Mouse (Mus musculus): ENCODE data around the gene Tomt.

Gene Tomt

GRCm38 (mm10) chr7:101901969-101902368 lies 4.2 kb downstream of the Tomt start:
- no peak for DNase-seq (ENCODE audit: low spot score)

DNA sequence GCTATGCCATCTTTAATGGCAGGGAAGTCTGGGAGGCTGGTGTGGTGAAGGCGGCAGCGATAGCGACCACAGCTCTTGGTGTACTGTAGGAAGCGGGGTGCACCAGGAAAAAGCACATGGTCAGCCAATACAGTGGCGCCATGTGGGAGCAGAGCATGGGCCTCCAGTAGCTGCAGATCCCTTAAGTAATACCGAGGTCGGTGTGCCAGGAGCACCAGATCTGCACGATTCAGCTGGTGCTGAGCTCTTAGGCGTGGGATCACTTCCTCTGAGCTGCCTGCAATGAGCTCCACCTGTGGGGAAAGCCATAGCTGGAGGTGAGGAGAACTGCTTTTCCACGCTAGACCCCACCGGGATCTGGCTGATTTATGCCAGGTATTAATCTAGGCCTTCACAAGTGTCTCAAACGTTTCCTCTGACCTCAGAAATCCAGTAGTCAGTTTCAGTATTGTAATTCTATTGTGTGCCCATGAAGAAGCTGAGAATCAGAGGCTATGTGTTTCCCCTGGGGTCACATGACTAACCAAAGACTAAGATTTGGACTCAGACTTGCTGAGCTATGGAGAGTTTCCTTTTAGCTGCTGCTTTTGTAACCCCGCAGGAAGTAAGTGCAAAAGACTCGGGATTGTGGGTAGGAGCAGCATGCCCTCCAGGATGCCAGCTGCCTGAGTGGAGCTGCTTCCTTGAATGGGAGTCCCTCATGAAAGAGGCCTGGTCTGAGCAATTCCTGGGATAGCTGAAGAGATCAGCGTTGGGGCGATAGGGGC lies 5.6 kb downstream of the Tomt start:
- no peak for DNase-seq (ENCODE audit: low spot score)

DNA sequence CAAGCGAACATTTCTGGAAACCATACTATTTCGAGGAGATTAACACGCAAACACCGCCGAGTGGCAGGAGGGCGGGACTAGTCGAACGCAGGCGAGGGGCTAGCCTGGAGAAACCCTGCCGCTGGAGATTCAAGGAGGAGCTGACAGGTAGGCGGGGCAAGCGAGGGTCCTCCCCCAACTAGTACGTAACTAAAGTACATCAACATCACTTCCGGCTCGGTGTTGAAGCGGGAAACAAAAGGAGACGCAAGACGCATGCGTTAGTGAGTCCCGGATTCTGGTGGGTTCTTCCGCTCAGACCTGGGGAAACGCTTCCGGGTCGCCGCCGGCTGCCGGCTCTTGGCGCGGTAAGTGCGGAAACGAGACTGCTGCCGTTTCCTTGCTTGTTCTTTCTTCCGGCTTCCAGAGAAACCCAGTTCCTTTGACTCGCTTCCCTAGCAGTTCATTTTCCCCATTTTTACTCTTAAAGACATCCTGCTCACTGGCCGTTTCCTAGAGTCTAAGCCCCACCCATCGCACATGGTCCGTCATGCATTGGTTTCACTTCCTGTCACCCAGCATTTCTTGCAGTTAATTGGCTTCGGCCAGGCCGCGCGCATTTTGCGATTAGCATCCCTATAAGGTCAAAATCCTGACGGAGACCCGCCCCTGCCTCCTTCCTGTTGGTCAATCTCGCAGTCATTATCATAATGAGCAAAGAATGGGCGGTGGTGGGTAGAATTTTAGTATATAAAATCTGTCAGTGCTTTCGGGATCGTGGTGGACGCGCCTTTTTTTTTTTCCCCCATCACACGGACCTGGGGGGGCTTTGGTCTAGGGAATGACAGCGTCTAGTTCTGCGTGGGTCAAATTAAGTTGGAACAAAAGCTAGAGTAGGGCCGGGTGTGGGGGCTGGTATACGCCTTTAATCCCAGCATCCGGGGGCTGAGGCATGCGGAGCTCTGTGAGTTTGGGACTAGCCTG lies 9.8 kb downstream of the Tomt start:
- DNase-seq (ENCODE audit: low spot score) = peak; percentile 98

DNA sequence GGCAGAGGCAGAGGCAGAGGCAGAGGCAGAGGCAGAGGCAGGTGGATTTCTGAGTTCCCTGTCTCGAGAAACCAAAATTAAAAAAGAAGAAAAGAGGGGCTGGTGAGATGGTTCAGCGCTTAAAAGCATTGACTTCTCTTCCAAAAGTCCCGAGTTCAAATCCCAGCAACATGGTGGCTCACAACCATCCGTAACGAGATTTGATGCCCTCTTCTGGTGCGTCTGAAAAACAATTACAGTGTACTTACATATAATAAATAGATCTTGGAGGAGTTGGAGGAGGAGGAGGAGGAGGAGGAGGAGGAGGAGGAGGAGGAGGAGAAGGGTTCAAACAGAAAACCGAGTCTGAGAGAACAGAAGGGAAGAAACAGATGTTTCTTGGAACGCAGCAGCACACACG lies 10.5 kb downstream of the Tomt start:
- DNase-seq (ENCODE audit: low spot score) = no peak

DNA sequence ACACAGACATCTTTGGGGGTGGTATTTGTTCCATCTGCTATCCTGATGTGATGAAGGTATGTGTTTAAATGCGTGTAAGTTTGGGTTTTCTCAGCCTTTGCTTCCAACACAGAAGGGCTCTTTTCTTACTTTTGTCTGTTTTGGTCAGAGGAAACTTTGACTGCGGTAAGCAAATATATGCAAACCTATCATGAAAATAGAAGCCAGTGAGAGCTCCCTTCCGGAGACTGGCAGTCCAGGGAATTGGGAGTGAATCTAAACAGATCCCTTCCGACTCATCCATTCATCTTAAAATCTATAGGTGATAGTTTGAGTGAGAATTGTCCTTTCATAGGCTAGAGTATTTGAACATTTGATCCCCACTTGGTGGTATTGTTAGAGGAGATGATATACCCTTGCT lies 17.7 kb downstream of the Tomt start:
- DNase-seq (ENCODE audit: low spot score) = no peak

- DNase-seq (ENCODE audit: low spot score) = no peak
These were observed 19.9 kb downstream of the Tomt start for GRCm38 (mm10) chr7:101886274-101886673.

- DNase-seq (ENCODE audit: low spot score) = no peak
These were observed 22.0 kb downstream of the Tomt start for GRCm38 (mm10) chr7:101884160-101884559.

DNA sequence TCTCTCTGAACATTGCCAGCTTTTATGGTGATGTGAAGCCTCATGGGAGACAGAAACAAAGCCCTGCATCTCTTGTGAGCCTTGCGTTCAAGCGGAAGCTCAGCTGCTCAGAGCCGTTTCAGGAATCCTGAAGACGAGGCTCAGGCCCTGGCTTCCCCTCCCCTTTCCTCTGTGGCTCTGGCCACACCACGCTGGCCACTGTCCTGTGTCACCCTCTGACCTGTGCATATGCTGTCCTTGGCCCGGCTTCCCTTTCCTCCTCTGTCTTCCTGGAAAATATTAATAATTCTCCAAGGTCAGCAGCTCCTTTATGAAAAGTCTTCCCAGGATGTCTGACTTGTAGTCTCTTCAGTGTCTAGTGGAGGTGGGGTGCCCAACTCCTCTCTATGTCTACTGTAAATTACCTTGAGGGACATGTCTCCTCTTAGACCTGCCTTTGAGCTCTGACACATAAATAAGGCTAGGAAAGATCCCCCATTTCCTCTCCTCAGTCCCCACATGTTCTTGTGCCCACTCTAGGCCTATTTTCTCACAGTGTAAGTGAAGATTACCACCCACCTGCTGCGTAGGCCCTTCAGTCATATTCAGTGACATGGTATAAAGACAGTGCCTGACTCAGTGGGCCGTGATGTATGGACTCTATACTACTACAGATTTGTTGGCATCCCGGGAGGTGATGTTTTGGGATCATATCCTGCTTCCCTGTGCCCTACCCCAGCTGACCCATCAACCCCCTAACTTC lies 23.6 kb downstream of the Tomt start:
- DNase-seq (ENCODE audit: low spot score) = no peak

DNA sequence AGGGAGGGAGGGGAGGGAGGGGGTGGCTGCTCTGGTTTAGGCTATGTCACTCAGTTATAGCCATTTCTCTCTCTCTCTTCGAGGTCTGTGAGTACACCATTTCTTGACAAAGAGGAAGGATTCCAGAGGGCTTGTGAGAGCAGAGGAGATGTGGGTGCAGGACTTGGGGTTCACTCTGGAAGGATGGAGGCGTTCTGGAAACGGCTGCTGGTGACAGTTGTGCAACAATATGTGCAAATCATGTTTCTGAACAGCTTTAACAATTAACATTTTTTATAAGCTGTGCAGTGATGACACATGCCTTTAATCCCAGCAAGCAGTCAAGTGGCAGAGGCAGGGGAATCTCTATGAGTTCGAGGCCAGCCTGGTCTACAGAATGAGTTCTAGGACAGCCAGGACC lies 25.3 kb downstream of the Tomt start:
- no peak for DNase-seq (ENCODE audit: low spot score)

DNA sequence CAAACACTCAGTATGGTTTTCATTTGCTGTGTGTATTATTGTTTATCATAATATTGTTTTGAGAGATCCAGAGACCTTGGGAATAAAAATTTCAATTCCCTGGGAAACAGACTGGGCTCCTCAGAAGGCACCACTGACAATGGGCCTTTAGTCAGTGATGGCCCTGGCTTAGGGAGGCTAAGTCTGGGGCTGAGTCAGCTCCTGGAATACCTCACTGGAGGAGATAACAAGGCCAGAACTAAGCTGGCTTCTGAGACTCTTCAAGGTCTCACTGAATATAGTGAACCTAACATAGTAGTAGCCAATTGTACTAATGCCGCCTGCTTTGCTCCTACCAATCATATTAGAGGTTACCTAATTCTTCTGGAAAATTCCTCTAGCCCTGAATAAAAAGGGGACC lies 30.2 kb downstream of the Tomt start:
- peak; percentile 61 for DNase-seq (ENCODE audit: low spot score)

- peak; percentile 62 for DNase-seq (ENCODE audit: low spot score)
These were observed 34.9 kb downstream of the Tomt start for GRCm38 (mm10) chr7:101871296-101871695.

DNA sequence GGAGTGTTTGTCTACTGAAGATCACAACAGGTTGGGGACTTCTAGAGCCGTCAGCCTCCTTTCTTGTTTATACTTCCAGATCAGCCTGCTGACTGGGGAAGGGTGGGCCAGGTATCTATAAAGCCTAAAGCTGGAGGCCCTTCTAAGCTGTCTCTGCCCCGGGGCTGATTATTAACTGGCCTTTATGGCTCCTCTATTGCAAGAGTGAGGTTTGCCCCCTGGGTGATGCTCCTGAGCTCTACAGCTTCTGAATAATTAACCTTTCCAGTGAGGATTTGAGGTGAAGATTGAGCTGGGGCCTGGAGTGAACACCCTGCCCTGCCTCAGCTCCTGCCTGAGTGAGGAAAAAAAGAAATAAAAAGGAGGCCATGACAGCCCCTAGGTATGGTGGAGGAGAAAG lies 35.5 kb downstream of the Tomt start, which contains the start of gene Folr1:
Gene Folr1, minus strand, starts transcription at position 160 of the 400 bp plus-strand sequence.
- DNase-seq (ENCODE audit: low spot score) = no peak

GRCm38 (mm10) chr7:101869163-101869500 lies 37.0 kb downstream of the Tomt start:
- DNase-seq (ENCODE audit: low spot score) = no peak

DNA sequence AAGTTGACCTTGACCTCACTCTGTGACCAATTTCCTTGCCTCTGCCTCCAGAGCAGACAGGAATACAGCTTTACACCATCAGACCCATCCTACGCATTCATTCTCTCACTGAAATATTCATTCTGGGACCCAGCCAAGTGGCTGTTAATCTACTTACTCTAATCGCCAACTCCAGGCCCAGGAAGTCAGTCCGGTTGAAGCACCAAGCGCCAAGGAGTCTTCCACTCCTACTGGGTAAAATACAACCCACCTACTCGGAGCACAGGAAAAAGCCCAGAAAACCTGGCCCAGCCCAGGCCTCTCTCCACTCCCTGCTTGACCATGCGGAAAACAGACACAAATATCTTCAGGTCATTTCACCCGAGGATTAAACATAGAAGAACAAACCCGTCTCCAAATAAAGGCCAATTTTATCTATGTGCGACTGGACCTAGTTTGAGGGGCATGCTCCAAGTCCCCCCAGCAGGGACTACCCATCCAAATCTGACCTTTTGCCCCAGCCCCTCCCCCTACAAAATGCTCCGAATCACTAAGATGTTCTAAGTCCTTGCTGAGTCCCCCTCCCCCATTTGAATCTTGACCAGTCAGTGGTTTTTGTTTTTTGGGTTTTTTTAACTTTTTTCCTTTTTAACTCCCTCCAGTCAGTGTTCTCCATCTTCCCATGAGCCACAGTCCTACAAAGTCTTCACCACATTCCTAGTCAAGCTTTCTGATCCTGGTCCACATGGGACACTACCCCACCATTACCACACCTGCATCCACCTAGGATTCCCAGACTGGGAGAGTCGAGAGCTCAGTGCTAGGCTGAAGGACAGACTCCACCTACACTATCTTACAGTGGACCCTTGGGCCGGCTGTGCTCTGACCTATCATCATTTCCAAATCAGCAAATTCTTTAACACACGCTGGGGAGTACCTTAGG lies 37.7 kb downstream of the Tomt start:
- peak; percentile 48 for DNase-seq (ENCODE audit: low spot score)

- peak; percentile 63 for DNase-seq (ENCODE audit: low spot score)
These were observed 38.7 kb downstream of the Tomt start for GRCm38 (mm10) chr7:101867482-101867881.

DNA sequence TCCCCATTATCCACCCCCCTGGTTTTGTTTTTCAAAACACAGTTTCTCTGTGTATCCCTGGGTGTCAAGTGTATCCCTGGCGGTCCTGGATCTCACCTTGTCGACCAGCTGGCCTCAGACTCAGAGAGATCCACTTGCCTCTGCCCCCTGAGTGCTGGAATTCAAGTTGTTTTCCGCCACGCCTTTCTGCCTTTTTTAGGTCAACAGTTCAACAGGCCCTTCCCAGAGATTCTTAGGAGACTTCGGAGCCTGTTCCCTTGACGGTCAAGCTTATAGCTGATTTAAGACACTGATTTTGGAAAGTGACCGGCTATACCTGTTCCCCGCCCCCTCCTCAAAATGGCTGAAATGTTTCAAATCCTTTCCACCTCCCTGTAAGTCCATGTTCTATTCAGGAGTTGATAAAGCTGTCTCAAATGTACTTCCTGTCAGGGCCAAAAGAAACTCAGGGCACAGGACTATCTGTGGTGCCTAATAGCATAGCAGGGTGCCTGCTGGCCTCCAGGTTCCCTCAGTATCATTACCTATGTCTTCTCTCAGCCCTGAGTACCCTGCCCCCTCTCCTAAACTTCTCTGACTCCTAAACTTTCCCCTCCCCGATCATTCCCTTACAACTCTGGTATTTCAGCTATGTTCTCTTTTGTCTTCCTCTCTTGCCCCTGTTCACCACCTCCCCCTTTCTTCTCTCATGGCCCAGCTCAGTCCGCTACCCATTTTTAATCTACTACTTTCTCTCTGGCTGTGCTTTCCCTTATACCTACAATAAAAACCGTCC lies 39.5 kb downstream of the Tomt start:
- no peak for DNase-seq (ENCODE audit: low spot score)

DNA sequence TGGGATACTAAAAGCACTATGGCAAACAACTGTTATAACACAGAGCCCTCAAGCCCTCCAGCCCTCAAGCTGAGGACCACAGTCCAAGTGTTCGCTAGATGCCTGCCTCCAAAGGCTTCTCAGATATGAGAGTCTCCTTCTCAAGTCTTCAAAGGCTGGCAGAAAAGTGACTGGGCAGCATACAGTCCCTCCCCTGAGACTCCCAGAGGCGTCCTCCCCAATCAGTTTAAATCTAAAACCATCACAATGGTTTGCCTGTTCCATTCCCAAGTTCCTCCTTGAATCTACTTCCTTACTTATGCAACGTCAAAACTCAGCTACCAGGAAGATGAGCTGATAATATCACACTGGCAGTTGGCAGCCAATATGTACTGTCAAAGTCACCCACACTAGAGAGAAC lies 42.7 kb downstream of the Tomt start, which contains the start of gene Anapc15:
Gene Anapc15, plus strand, starts transcription at position 301 of the 400 bp plus-strand sequence.
- DNase-seq (ENCODE audit: low spot score) = no peak

DNA sequence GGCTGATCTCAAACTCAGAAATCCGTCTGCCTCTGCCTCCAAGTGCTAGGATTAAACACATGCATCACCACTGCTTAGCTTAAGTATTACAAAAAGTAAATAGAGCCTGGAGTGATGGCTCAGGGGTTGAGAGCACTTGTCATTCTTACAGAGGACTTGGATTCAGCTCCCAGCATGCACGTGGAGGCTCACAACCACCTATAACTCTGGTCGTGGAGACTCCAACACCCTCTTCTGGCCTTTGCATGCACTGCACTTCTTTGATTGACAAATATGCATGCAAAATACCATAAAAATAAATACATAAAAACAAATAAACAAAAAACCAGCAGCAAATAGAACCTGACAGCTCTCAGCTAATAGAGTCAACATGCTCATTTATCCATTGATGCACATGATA lies 43.9 kb downstream of the Tomt start:
- DNase-seq (ENCODE audit: low spot score) = no peak

GRCm38 (mm10) chr7:101860978-101861377 lies 45.2 kb downstream of the Tomt start:
- DNase-seq (ENCODE audit: low spot score) = no peak

DNA sequence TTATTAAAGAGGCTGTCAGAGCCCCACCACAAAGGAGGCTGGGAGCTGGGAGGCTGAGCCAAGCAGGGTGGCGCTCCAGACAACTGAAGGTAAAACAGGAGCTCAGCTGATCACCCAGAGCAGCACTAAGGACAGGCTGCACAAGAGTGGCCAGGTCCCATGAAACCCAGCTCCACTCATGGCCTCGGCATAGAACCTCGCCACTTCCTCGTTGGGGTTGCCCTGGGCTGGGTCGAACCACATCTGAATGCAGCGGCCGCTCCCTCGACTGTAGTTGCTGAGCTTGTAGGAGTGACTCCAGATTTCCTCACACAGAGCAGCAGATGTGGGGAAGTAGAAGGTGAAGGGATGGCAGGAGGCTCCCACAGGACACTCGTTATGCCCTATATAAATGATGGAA lies 47.8 kb downstream of the Tomt start:
- no peak for DNase-seq (ENCODE audit: low spot score)
